Mouse (Mus musculus) adrenal gland, adult (tissue): ENCODE measurements around the gene Adcyap1r1.
A peak's percentile ranks its signal among the peaks of the same experiment; 100 is the strongest.

ENCODE experiments used
- DNase-seq, 2 experiments: peaks; one replicate each; pipeline ENCODE4 v3.0.0; 2022 to 2023; ENCODE audit warnings: low spot score in 1 of 2; ENCODE audit not compliant: inconsistent age in 2 of 2

Gene Adcyap1r1

DNA sequence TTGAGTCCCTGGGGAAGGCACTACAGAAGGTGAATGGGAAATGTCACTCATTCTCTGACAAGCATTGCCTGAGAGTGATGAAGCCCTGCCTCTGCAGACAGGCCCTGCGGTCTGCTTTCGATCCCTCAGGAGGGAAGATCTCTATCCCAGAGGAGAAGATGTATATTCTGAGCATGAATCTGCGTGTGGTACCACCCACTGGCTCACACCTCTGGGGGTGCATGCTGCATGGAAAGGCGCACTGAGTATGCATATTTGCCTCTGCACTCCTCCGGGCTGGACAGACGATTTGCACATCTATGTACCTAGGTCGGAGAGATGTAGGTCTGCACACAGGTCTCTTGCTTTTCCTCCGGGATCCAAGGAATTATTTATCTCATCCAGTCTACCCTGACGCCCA lies 3.6 kb upstream of the Adcyap1r1 start:
- no peak for DNase-seq

DNA sequence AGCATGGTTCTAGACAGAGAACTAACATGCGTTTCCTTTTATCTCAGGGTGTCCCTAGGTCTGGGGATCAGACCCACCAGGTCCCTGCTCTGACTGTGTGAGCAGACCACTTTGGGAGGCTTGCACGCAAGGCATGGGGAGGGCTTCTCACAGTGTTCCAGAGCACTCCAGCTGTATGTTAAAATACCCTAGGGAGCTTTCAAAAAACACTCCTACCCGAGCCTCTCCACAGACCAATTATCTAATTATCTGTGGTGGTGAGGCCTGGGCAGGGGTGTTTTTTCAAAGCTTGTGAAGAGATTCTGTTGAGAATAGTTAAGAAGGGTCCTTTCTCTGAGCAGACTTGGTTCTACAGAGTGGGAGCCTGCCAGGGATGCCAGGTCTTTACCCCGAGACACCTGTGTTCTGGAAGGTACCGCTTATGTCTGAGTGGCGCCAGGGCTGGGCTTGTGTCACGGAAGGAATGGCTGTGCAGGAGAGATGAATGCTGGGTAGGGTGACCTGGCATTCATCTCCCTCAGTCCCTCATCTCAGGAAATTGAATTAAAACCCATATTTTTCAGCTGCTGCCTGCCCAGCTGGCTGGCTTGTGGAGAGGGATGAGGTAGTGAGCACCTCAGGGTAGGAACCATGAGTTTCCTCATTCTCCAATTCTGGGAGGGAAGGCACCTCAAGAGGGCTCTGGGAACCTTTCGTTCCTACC lies 2.7 kb upstream of the Adcyap1r1 start:
- DNase-seq: peak; percentile 35 to 53

DNA sequence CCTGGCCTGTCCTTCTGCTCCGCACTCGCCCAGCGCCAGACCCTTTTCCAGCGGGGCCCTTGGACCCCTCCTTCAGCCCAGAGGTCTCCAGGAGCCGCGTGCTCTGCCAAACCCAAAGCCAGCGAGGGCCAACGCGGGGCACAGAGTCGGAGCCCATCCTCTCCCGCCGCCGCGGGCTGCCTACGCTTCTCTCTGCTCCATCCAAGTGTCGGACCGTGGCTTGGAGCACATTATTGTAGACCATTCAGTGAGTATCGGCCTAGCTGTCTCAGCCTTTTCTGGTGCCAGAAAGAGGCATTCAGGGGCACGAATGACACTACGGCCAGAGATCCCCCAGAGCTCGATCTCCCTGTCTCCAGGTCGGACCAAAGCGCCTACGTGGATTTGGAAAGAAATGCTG lies 603 bp downstream of the Adcyap1r1 start:
- DNase-seq: peak in 1 of 2 experiments; percentile 52

DNA sequence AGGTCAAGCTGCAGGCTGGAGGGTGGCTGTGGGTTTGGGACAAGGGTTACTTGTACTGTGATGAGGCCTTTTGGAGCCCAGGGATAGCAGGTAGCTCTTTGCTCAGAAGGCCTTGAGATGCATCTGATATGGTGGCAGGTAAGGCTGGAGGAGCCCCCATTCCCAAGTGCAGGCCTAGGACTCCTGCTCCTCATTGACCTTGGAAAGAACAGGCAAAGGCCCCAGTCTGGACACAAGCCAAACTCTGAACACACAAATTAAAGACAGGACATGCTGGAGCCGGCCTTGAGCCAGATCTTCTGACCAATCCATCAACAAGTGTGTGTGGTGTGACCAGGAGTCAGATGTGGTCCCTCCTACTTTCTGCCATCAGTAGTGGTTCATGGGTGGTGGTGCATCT lies 1.8 kb downstream of the Adcyap1r1 start:
- peak; percentile 82 to 85 for DNase-seq

DNA sequence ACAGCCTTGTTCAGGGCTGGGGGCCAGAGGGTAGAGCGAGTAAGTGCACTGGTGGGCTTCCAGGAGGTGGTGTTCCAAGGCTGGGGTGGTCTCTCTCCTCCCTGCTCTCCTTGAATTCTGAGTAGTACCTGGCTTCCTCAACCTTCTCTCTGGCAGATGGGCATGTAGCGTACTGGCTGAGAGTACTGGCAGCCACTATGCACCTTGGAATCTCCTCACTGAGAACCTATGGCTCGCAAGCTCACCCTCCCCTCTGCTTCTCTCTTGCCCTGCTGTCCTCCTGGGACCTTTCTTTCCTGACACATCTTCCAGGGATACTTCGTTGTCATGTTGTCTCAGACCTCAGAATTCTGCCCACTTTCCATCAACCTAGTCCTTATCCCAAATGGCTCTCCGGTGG lies 3.9 kb downstream of the Adcyap1r1 start:
- DNase-seq: no peak

GRCm38 (mm10) chr6:55457727-55458126 lies 5.9 kb downstream of the Adcyap1r1 start:
- no peak for DNase-seq

- no peak for DNase-seq
Observed at GRCm38 (mm10) chr6:55458156-55458555, 6.4 kb downstream of the Adcyap1r1 start.

DNA sequence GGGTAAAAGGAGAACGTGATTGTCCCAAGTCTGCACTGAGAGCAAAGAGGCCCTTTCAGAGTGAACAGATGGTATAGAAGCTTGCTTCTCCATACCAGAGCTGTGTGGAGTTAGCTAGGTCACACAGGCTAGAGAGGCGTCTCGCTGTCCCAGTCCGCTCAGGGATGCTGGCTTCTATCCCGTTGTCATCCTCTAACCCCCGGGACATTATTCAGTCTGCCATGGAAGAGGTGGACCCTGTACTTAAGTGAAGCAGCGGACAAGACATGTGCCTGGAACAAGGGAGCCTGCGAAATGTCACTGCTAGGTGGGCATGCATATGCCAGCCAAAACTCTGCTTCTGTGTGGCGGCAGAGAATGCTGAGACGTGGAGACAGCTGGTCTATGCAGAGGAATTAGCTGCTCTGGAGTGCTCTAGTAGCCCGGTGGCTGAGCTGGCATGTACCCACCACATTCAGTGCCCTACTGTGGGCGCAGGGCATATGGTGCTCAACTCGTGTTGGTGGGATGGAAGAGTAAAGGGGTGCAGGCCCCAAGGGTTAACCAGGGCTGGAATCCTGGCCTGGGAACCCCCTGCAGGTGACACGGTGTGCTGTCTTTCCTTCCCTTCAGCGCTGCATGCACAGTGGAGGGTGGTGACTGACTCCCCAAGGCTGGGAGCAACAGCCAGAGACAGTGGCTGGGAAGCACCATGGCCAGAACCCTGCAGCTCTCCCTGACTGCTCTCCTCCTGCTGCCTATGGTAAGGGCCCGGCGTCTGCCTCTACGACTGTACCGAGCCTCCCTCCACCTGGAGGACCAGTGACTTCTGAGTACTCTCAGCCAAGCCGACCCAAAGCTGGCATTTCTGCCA lies 8.0 kb downstream of the Adcyap1r1 start:
- DNase-seq: no peak

DNA sequence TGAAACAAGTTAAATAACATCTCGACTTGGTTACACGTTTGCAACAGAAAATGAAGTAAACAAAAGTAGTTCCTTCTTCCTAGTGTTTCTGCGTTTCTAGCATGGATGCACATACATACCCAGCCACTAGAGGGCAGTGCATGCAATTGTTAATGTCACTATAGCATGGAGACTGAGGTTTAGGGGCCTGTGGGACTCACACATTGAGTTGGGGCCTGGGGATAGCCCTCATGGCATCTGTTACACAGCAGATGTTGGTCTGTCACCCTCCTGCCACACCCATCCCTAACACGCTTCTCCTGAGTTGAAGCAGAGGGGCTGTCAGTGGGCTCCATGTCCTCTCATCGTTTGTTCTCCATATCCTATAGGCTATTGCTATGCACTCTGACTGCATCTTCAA lies 9.4 kb downstream of the Adcyap1r1 start:
- DNase-seq: peak in 1 of 2 experiments; percentile 77

- no peak for DNase-seq
Observed at GRCm38 (mm10) chr6:55461678-55462077, 9.9 kb downstream of the Adcyap1r1 start.

DNA sequence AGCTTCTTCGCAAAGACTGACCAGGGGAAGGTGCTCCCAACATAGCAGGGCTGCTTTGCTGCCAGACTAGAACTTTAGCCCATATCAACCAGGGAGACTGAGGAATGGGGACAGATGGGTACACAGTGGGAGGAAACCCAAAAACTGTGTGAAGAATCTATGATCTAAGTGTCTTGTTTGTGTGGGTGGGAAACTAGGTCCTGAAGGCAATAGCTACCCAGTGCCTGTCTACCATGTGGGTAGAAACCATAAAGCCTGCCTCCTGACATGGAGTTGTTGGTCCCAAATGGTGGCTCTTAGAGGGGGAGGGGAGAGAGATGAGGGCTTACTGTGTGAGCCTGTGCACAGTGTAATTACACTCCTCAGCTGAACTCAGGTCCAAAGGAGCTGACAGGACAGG lies 10.6 kb downstream of the Adcyap1r1 start:
- DNase-seq: no peak

GRCm38 (mm10) chr6:55463966-55464365 lies 12.2 kb downstream of the Adcyap1r1 start:
- no peak for DNase-seq

GRCm38 (mm10) chr6:55465311-55465710 lies 13.5 kb downstream of the Adcyap1r1 start:
- peak in 1 of 2 experiments; percentile 46 for DNase-seq

GRCm38 (mm10) chr6:55466301-55466761 lies 14.6 kb downstream of the Adcyap1r1 start:
- DNase-seq: no peak

- DNase-seq: peak; percentile 84 to 95
Observed at GRCm38 (mm10) chr6:55470691-55471090, 18.9 kb downstream of the Adcyap1r1 start.

DNA sequence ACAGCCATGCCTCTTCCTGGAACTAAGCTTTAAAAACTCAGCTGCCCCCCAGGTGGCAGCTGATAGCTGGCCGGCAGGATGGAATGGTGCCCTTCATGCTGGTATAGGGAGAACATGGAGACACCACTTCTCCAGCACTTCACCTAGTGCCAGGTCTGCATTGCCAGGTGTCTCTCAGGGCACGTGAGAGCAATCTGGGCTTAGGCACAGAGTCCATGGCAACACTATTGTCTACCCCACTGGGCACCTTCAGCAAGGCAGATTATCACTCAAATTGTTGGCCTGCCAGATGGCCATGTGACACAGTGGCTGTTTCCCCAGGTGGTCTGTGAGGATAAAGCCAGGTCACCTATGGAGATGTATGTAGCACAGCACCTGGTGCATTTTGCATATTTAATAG lies 20.6 kb downstream of the Adcyap1r1 start:
- DNase-seq: no peak

DNA sequence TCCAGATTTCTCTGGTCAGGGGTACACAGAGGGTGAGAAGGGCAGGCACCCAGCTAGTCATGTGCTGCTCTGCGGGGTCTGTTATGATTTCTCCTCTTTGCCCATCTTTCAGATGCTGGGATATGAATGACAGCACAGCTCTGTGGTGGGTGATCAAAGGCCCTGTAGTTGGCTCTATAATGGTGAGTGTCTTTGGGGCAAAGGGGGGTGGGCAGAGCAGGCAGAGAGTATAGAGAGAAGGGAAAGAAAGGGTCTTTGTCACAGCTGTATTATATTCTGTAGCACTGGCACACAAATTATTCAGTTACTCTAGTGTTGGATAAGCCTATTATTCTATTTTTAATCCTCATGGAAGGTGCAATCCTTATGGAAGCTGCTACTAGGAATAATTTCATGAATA lies 29.2 kb downstream of the Adcyap1r1 start:
- DNase-seq: no peak

DNA sequence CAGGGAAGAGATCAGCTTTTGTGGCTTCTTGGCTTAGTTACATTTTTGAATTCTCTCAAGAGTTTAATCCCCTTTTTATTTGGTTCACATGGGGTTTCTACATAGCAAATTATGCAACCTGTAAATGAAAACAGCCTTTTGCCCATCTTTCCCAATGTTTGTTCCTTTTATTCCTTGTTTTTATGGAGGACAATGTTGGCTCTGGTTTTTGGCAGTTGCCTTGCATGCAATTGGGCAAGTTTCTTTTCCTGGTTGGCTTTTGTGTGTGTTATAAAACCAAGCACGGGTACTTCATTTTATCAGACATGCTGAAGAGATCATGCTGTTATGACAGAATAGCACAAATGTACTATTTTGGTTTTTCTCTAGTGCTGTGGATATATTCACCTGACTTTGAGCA lies 30.7 kb downstream of the Adcyap1r1 start:
- DNase-seq: no peak

- DNase-seq: no peak
Observed at GRCm38 (mm10) chr6:55483360-55483759, 31.6 kb downstream of the Adcyap1r1 start.

- DNase-seq: no peak
Observed at GRCm38 (mm10) chr6:55484224-55484623, 32.4 kb downstream of the Adcyap1r1 start.

DNA sequence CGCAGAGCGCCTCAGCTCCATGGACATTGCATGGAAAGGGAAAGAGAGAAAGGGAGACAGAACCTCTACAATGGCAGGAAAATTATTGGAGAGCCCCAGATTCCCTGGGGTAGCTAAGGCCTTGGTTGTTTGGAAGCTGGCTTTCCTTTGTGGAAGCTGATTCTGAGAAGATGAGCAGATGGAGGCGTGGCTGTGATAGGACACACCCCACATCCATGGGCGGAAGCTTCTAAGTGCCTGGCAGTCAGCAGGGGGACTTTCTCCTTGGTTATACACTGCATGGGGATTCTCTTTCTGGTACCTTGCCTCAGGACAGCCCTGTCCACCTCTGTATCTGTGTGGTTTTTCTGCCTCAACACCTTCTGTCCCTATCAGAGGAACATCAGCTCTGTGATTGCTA lies 33.4 kb downstream of the Adcyap1r1 start:
- DNase-seq: no peak

DNA sequence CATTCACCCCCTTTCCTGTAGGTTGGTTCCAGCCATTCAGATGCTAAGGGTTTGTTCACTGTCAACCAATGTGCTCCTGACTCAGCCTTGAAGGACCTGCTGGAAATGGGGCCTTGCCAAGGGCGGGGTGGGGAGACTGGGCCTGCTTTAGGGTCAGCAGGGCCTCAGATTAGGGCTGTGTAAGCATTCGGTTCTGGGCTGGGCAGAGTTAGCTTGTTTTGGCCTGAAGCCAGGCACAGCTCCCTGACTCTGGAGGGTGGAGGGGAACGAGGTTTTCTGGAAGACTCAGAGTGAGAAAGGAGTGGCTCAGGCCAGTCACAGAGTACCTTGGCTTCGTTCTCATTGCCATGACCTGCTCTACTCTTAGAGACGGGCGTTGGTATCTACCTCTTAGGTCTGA lies 35.9 kb downstream of the Adcyap1r1 start:
- peak; percentile 27 to 45 for DNase-seq
